Mouse (Mus musculus) adrenal gland, postnatal 14 days (tissue): ENCODE measurements around the gene Txnrd2. TPM values are rescaled to one million over a fixed set of nuclear protein-coding genes. Genes with fewer than 3 reads are reported as not detected.

Experiments
- DNase-seq: peaks from one replicate; pipeline ENCODE4 v3.0.0; 2021; ENCODE audit warnings: mixed read lengths
- total RNA-seq: library from RNA; stranded (reverse); gene quantifications from 2 replicates; pipeline ENCODE4 v1.2.3, GENCODE M21; 2021

Txnrd2 gene
- total RNA-seq, 1 experiment from 2014 or later = 66.4 TPM

DNA sequence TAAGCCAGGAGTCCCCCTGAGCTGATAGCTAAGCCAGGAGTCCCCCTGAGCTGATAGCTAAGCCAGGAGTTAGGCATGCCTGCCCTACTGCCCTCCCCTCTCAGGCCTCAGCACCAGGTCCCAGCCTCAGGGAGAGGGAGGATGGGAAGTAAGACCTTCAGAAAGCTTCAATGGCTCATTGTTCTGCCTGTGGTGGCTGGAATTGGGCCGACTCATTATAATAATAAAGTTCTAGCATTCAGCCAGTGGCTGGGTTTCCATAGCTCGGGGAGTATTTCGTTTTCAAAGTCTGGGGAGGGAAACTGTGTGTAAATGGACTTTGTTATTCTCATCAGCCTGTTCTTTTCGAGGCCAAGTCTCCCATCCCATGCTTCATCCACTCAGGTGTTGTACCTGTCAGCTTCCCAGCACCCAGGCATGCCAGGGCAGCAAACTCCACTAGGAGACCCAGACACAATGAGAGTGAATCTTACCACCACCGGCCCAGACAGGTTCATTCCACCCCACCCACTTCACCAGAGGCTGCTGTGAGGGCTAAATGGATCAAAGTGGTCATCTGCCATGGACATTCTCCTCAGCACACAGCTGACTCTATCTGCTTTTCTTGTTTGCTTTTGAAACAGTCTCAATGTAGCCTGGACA is 58.7 kb downstream of the Txnrd2 start:
- no peak for DNase-seq

DNA sequence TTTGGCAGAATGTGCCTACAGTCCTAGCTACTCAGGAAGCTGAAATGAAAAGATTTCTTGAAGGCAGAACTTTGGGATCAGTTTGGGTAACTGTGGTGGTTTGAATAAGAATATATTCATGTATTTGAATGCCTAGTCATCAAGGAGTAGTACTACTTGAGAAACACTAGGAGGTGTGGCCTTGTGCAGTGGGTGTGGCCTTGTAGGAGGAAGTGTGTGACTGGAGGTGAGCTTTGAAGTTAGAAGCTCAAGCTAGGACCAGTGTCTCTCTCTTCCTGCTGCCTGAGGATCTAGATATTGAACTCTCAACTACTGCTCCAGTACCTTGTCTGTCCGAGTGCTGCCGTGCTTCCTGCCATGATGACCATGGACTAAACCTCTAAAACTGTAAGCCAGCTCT is 59.9 kb downstream of the Txnrd2 start:
- no peak for DNase-seq

DNA sequence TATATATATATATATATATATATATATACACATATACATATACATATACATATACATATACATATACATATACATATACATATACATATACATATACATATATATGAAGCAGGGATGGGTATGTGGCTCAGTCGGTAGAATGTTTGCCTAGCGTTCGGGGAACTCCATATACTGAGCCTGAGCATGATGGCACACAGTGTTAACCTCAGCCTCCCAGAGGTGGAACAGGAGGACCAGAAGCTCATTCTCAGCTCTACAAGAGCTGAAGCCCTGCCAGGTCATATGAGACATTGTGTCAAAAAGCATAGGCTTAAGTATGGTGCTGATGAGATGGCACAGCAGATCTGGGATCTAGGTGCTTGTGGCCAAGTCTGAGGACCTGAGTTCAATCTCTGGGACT is 64.1 kb downstream of the Txnrd2 start:
- DNase-seq = no peak

DNA sequence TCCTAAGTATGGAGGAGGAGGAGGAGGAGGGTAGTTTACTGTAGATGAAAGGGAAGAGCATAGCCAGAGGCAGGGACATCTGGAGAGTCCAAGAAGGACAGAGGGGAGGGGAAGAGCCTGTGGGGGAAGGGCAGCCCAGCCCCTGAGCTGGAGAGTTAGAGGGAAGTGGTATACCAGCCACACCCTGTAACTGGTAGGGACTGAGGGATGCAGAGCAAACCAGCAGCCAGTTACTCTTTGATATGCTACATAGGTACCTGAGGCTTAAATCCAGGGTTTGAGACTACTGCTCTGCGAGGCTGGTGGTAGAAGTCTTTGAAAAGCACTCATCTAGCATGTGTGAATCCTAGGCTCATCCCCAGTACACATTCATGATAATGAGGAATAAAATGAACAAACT is 64.7 kb downstream of the Txnrd2 start:
- DNase-seq = peak; percentile 3

DNA sequence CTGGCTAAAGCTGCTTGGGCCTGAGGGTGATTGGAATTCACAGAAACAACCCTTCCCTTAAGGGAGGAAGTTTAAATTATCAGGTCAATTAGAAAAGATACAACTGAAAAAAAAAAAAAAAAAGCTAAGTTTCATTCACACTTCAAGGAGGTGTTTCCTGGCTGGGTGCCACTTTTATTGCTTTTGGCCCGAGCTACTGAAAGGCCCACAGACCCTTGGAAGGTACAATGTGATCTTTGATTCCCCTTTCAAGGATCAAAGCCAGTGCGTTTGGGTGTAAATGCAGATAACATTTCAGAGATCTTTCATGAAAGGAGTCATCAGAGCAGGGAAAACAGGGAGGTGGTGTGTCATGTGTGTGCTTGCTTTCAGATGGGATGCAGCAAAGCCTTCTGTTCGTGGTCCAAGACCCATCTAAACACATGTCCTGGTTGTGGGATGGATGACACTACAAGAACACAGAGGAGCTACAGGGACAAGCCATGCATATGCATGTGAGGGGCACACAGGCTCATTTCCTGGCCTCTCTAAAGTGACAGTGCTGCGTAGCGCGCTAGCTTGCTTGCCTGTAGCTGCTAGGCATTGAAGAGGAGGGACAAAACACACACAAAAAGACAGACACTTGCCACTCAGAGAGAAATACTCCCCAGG is 71.8 kb downstream of the Txnrd2 start:
- DNase-seq = no peak

DNA sequence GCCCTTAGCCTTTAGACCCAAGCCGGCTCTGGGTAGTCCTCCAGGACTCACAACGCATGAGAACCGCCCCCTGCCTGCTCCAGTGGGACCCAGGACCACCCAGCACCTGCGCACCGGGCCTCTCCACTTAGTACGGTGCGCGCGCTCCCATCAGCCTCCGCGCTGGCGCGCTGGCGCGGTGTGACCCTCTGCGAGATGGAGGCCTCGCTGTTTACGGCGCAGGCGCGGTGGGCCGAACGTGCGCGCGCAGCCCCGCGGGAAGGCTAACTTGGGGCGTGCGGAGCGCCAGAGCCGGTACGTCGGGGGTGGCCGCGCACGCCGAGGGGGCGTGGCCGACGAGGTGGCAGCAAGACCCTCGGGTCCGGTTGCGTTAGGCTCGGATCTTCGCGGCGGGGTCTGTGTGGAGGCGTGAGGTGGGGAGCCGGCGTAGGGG is 72.4 kb downstream of the Txnrd2 start, which contains the start of the genes Gnb1l and Rtl10:
Gene Gnb1l, plus strand, starts transcription at position 156 of the 433 bp plus-strand sequence.
Gene Rtl10, plus strand, starts transcription at position 344 of the 433 bp plus-strand sequence.
- peak; percentile 98 for DNase-seq

DNA sequence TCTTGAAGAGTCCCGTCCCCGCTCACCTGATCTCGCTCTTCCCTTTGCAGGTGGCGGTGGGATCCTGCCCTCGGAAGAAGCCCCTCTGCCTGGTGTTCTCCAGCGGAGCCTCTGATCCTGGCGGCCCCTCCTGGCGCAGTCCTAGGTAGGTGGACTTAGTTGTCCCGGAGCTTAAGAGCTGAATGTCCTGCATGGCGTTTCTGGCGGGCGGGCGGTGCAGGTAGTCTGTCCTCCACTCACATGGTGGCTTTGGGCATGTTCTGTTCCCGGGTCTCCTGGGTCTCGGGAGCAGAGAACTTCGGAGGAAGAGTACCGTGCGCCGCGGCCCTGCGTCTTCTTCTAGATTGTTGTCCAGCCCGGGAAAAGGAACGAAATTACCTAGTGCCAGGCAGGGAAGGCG is 72.8 kb downstream of the Txnrd2 start:
- peak; percentile 51 for DNase-seq

DNA sequence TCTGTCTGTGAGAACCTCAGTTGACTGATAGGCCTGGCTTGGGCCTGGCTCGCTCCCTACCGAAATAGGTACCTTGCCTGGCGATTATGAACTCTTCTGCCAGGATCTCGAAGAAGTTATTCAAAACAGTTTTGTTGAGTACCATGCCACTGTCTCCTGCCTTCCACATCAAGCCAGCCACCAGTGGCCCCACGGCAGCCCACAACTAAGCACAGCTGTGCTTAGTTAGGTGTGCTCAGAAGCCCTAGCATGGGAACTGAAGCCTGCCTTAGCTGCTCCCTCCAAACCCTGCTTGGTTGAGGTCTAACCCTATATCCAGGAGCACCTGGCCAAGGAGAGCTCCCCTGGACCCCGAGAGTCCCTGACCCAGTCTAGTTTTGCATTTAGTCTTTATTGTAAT is 75.3 kb downstream of the Txnrd2 start:
- no peak for DNase-seq

DNA sequence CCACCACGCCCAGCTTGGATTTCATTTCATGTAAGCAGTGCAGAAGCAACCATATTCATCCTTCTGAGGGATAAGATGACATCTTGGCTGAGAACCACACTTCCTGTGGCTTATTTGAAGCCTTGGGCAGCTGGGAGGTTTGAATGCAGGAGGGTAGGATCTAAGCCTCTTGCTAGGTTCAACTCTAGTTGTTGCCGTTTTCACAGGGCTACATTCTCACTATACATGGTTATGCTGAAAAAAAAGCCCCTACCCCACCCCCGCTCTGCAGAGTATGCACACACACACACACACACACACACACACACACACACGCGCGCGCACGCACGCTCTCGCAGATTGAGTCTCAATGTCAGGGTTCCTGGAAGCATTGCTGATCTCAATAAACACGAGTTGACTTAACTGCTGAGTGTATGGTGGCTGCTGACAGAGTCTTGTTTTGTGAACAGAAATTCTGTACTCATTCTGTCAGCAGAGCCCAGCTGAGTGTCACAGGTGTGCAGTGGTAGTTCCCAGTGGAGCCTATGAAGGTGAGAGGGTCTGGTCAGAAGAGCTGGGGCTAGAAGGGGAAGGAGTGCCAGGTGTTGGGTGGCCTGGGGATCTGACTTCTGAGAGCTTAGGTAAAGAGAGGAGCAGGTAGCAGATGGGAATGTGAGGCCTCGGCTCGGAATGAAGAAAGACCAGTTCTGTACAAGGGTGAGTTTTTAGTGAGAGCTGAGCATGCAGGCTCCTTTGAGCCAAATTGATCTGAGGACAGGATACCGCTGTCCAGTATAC is 77.6 kb downstream of the Txnrd2 start:
- DNase-seq = no peak

DNA sequence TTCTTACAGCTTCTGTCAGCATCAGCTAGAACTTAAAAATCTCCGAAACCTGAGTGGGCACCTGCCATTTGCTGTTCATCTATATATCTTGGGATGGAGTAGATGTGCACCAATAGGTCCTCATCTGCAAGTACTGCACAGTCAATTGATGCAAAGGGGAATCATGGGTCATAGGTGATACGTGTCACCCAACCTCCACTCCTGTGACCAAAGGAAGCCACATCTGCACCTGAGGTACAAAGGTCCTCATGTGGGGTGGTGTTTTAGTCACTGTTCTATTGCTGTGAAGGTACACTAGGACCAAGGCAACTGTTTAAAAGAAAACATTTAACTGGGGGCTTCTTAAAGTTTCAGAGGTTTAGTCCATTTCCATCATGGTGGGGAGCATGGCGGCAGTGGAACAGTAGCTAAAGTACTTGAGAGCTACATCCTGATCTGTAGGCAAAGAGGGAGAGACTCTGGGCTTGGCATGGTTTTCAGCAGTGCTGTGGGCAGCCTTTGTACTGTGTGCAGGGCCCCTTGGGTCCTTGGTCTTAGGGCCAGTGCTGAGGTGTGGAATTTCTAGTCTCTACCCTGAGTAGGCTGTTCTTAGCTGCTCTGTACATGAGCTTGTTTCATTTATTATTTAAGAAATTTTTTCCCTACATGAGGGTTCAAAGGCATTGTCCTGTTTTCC is 80.5 kb downstream of the Txnrd2 start:
- DNase-seq = no peak

DNA sequence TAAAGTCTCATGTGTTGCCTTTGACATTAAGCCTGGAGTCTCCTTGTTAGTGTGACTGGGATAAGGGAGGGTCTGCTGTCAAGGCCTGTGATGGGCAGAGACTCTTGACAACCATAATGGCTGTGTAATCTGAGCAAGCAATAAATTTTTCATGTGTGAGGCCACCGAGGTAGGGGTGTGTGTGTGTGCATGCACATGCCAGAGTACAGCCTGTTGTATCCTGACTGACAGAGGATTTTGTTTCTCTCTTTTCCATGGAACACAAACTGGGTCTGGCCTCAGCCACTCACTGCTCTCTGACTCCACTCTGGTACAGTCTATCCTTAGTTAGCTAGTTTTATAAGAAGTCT is 81.0 kb downstream of the Txnrd2 start:
- DNase-seq = no peak

DNA sequence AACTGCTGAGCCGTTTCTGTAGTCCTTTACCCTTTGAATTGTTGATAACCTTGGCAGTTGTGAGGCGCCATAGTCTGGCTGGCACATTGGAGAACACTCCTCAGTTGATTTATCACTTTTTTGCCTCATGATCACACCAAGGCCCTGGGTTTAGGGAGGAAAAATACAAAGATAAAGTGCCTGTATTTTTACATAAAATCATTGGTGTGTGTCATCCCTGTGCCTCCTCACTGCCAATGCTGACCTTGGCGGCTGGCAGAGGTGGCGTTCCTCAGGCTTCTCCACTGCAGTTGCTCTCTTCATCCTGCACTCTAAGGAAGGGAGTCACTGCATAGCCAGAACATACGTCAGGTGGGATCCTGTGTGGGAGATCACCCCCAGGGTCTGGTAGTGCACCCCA is 85.6 kb downstream of the Txnrd2 start:
- peak; percentile 77 for DNase-seq

DNA sequence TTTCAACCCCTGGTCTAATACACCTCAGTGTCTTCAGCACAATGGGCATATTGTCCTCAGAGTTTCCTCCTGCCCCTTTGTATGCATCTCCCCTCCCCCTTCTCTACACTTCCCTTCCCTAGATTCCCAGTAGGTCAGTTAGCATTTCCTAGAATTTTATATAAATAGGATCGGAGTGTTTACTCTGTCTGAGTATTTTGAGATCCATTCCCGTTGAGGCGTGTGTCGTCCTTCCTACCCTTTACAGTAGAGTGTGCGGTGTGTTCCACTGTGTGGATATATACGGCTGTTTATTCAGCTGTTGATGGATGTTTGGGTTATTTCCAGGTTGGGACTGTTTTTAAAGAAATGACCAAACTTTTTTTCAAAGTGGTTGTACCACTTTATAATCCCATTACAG is 87.3 kb downstream of the Txnrd2 start:
- DNase-seq = no peak

DNA sequence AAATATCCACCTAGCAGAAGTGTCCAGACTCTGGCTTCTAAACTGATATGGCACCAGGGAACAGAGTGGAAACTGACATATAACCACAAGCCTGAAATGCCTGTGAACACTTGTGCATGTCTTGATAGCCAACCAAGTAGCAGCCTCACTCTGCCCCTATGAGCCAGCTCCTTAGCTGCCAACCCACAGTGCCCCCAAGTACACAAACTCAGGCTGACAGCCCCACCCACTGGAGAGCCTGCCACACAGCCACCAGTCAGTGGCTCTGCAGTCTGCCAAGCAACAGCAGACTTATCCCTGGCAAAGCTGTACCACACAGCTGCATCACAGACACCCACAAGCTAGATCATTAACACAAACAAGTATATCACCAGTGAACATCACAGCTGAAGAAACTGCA is 91.9 kb downstream of the Txnrd2 start:
- peak; percentile 51 for DNase-seq

DNA sequence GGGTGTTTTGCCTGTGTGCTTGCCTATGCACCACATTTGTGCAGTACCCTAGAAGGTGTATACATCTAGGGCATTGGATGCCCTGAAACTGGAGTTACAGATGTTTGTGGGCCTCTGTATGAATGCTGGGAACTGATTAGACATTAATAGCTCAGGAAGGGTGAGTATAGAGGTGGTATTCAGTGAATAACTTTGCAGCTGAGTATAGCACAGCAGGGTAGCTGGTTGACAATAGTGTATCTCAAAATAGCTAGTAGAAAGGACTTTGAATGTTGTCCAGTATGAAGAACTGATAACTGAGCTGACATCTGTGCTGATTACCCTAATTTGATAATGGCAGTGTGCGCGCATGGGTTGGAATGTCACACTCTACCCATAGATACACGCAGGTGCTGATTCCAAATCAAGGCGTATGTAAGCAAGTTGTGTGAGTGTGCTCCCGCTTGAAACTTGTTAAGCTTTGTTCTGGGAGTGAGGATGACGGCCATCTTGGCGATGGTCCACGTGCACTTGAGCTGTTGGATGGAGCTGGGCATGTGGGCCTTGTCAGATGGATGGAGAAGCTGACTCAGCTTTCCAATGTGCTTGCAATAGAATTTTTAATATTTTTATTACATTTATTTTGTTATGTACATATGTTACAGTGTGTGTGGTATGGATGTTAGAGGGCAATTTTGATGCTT is 97.5 kb downstream of the Txnrd2 start:
- DNase-seq = no peak

DNA sequence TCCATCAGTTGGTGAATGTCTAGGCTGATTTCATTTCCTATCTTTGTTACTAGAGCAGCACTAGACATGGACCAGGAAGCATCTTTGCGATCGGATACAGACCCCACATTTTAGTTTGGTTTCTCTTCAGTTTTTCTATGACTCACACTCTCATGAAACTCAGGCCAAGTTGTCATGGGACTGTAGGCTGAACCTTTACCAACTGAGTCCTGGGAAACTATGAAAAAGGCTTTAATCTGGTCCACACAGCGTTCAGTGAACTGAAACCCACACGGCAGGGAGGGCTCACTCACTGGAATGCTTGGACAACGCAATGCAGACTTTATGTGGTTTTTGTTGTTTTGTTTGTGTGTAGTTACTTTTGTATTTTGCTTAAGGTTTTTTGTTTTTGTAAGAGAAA is 102.5 kb downstream of the Txnrd2 start:
- no peak for DNase-seq

Other genes starting within 250 kb of the Txnrd2 start
- not detected in 2 replicates for gene Ccdc188, start 208.5 kb upstream of the Txnrd2 start, total RNA-seq
- 18.6 and 22.0 TPM in 2 replicates for gene Zdhhc8, start 191.2 kb upstream of the Txnrd2 start, total RNA-seq
- gene Trmt2a, start 177.7 kb upstream of the Txnrd2 start, total RNA-seq = 41.0 and 47.0 TPM in 2 replicates
- gene Ranbp1, start 177.7 kb upstream of the Txnrd2 start, total RNA-seq = 139 and 155 TPM in 2 replicates
- not detected in 2 replicates for gene Gm49776, start 168.1 kb upstream of the Txnrd2 start, total RNA-seq
- gene Dgcr8, start 137.1 kb upstream of the Txnrd2 start, total RNA-seq = 32.9 and 37.4 TPM in 2 replicates
- 30.2 and 30.5 TPM in 2 replicates for gene Tango2, start 78.3 kb upstream of the Txnrd2 start, total RNA-seq
- 30.0 and 30.2 TPM in 2 replicates for gene Arvcf, start 78.2 kb upstream of the Txnrd2 start, total RNA-seq
- gene Comt, start 468 bp downstream of the Txnrd2 start, total RNA-seq = 117 and 147 TPM in 2 replicates
- 5.7 and 6.4 TPM in 2 replicates for gene Gnb1l, start 72.3 kb downstream of the Txnrd2 start, total RNA-seq
- gene Rtl10, start 72.5 kb downstream of the Txnrd2 start, total RNA-seq = 4.4 and 5.8 TPM in 2 replicates
- gene Tbx1, start 164.3 kb downstream of the Txnrd2 start, total RNA-seq = 2.5 TPM in 1 of 2 replicates, not detected in the other
- 0.41 TPM in 2 replicates for gene Gp1bb, start 196.0 kb downstream of the Txnrd2 start, total RNA-seq
- 3.4 and 4.5 TPM in 2 replicates for gene Gm49601, start 200.0 kb downstream of the Txnrd2 start, total RNA-seq
- 12.1 and 15.2 TPM in 2 replicates for gene Sept5, start 203.6 kb downstream of the Txnrd2 start, total RNA-seq